Mouse (Mus musculus) E14TG2a.4 (cell line): ENCODE results near the gene Hapln4.

Experiments used
- CTCF ChIP-seq: conservative IDR thresholded peaks from 2 replicates; pipeline ENCODE4 v1.5.1; 2014; ENCODE audit warnings: low read length
- NANOG ChIP-seq: IDR thresholded peaks from 2 replicates; pipeline ENCODE4 v1.6.1; 2014; ENCODE audit warnings: borderline replicate concordance, low read length, mixed read lengths
- POU5F1 ChIP-seq: IDR thresholded peaks from 2 replicates; pipeline ENCODE4 v1.6.1; 2014; ENCODE audit warnings: low read length, borderline replicate concordance

DNA sequence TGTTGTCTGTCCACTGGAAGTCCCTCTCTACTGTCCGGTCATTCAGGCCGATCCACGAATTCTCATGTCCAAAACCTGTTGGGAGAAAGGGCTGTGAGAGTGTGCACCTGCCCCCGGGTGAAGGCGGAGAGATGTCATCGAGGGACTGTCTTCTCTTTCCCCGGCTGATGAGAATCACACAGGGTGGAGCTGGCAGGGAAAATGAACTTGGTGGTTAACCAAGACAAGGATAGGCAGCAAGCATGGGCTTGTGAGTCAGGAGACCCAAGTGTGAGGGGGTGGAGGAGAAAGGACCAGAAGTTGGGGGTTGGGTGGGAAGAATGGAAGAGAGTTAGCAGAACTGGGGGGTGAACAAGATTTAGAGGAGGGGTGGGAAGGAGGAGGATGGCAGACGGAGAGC is 17.0 kb downstream of the Hapln4 start:
- no peak for TF ChIP-seq CTCF
- TF ChIP-seq POU5F1, result no peak
- TF ChIP-seq NANOG, result no peak
